Mouse (Mus musculus): ENCODE data around the gene Prdm11. TPM values are rescaled to one million over a fixed set of nuclear protein-coding genes. Genes with fewer than 3 reads are reported as not detected.

Prdm11 gene
- polyA plus RNA-seq, 1 experiment from 2014 or later: 3.2 TPM

GRCm38 (mm10) chr2:92954404-92955114 lies 91.4 kb downstream of the Prdm11 start:
- ATAC-seq (ENCODE audit: low FRiP score): no peak
- 39% methylated on average over 11 of the region's 11 CpGs for WGBS
- Histone ChIP-seq H3K4me2 (no peak overlapping the region), H3K9me3 (replicated peaks) (no peaks in the 10 kb centered on the region), H3K27ac (replicated peaks) (no peak overlapping the region), H3K4me3 (replicated peaks) (no peak overlapping the region), H3K27me3 (replicated peaks) (peaks cover 9% of the 10 kb centered on the region), H3K4me1 (peaks cover 3% of the 10 kb centered on the region; the same call in 1 of the 2 replicates), H3K36me3 (0 out of 2 replicates have a peak, but pooled peaks cover 2% of the 10 kb centered on the region), H3K9ac (replicated peaks) (no peak overlapping the region)

- Histone ChIP-seq H3K36me3 (0 out of 2 replicates have a peak, but pooled peaks cover 2% of the 10 kb centered on the region), H3K9ac (replicated peaks) (no peak overlapping the region), H3K4me3 (replicated peaks) (no peak overlapping the region), H3K27ac (replicated peaks) (no peak overlapping the region), H3K27me3 (replicated peaks) (peaks cover 9% of the 10 kb centered on the region), H3K4me2 (no peak overlapping the region), H3K9me3 (replicated peaks) (no peaks in the 10 kb centered on the region), H3K4me1 (peaks cover 10% of the 10 kb centered on the region)
- WGBS: 88% methylated on average over 17 of the region's 17 CpGs
- no peak for ATAC-seq (ENCODE audit: low FRiP score)
These were observed 92.5 kb downstream of the Prdm11 start for GRCm38 (mm10) chr2:92953450-92953849.

- H3K9ac ChIP-seq (replicated peaks): no peak overlapping the region
- H3K4me2 ChIP-seq: no peak overlapping the region
- H3K27ac ChIP-seq (replicated peaks): no peak overlapping the region
- 0 out of 2 replicates have a peak, but pooled peaks cover 5% of the 10 kb centered on the region for H3K36me3 ChIP-seq
- 21% methylated on average over 1 of the region's 1 CpGs for WGBS
- no peak for ATAC-seq (ENCODE audit: low FRiP score)
- no peaks in the 10 kb centered on the region for H3K9me3 ChIP-seq (replicated peaks)
- peaks cover 12% of the 10 kb centered on the region; the same call in 1 of the 2 replicates for H3K27me3 ChIP-seq (replicated peaks)
- peaks cover 22% of the 10 kb centered on the region for H3K4me1 ChIP-seq
- no peak overlapping the region for H3K4me3 ChIP-seq (replicated peaks)
These were observed 96.4 kb downstream of the Prdm11 start for GRCm38 (mm10) chr2:92949518-92949917.

GRCm38 (mm10) chr2:92948699-92949300 lies 97.2 kb downstream of the Prdm11 start:
- Histone ChIP-seq H3K27me3 (replicated peaks) (peaks cover 12% of the 10 kb centered on the region; the same call in 1 of the 2 replicates), H3K36me3 (0 out of 2 replicates have a peak, but pooled peaks cover 5% of the 10 kb centered on the region), H3K9me3 (replicated peaks) (no peaks in the 10 kb centered on the region), H3K4me1 (peaks cover 22% of the 10 kb centered on the region), H3K27ac (replicated peaks) (no peak overlapping the region), H3K9ac (replicated peaks) (no peak overlapping the region), H3K4me3 (replicated peaks) (no peak overlapping the region), H3K4me2 (no peak overlapping the region)
- no peak for ATAC-seq (ENCODE audit: low FRiP score)
- 34% methylated on average over 7 of the region's 7 CpGs for WGBS

GRCm38 (mm10) chr2:92947981-92948698 lies 97.8 kb downstream of the Prdm11 start:
- Histone ChIP-seq H3K27me3 (replicated peaks) (peaks cover 16% of the 10 kb centered on the region; the same call in 1 of the 2 replicates), H3K9ac (replicated peaks) (no peak overlapping the region), H3K4me2 (peak overlapping the region; percentile 26), H3K4me1 (peaks cover 22% of the 10 kb centered on the region), H3K36me3 (0 out of 2 replicates have a peak, but pooled peaks cover 4% of the 10 kb centered on the region), H3K4me3 (replicated peaks) (no peak overlapping the region), H3K9me3 (replicated peaks) (no peaks in the 10 kb centered on the region), H3K27ac (replicated peaks) (no peak overlapping the region)
- 2% methylated on average over 12 of the region's 12 CpGs for WGBS
- peak; percentile 59; the same call in 1 of the 2 replicates for ATAC-seq (ENCODE audit: low FRiP score)

GRCm38 (mm10) chr2:92945824-92946598 lies 100.0 kb downstream of the Prdm11 start:
- Histone ChIP-seq H3K4me1 (peaks cover 19% of the 10 kb centered on the region), H3K4me2 (no peak overlapping the region), H3K27me3 (replicated peaks) (peaks cover 20% of the 10 kb centered on the region; the same call in 1 of the 2 replicates), H3K36me3 (0 out of 2 replicates have a peak, but pooled peaks cover 3% of the 10 kb centered on the region), H3K4me3 (replicated peaks) (no peak overlapping the region), H3K9me3 (replicated peaks) (no peaks in the 10 kb centered on the region), H3K27ac (replicated peaks) (no peak overlapping the region), H3K9ac (replicated peaks) (no peak overlapping the region)
- 90% methylated on average over 11 of the region's 11 CpGs for WGBS
- no peak for ATAC-seq (ENCODE audit: low FRiP score)

GRCm38 (mm10) chr2:92945125-92945746 lies 100.7 kb downstream of the Prdm11 start:
- no peak overlapping the region for H3K27ac ChIP-seq (replicated peaks)
- H3K9ac ChIP-seq (replicated peaks): no peak overlapping the region
- H3K36me3 ChIP-seq: 0 out of 2 replicates have a peak, but pooled peaks cover 3% of the 10 kb centered on the region
- no peaks in the 10 kb centered on the region for H3K9me3 ChIP-seq (replicated peaks)
- no peak overlapping the region for H3K4me2 ChIP-seq
- H3K4me1 ChIP-seq: peaks cover 19% of the 10 kb centered on the region
- WGBS: 93% methylated on average over 11 of the region's 11 CpGs
- no peak for ATAC-seq (ENCODE audit: low FRiP score)
- no peak overlapping the region for H3K4me3 ChIP-seq (replicated peaks)
- H3K27me3 ChIP-seq (replicated peaks): peaks cover 20% of the 10 kb centered on the region; the same call in 1 of the 2 replicates

- ATAC-seq (ENCODE audit: low FRiP score): no peak
- peaks cover 19% of the 10 kb centered on the region for H3K4me1 ChIP-seq
- WGBS: 90% methylated on average over 3 of the region's 3 CpGs
- no peak overlapping the region for H3K9ac ChIP-seq (replicated peaks)
- no peaks in the 10 kb centered on the region for H3K9me3 ChIP-seq (replicated peaks)
- H3K27ac ChIP-seq (replicated peaks): no peak overlapping the region
- H3K4me3 ChIP-seq (replicated peaks): no peak overlapping the region
- 0 out of 2 replicates have a peak, but pooled peaks cover 3% of the 10 kb centered on the region for H3K36me3 ChIP-seq
- H3K27me3 ChIP-seq (replicated peaks): peaks cover 20% of the 10 kb centered on the region; the same call in 1 of the 2 replicates
- no peak overlapping the region for H3K4me2 ChIP-seq
These were observed 101.6 kb downstream of the Prdm11 start for GRCm38 (mm10) chr2:92944356-92944755.

- H3K4me2 ChIP-seq: no peak overlapping the region
- no peak overlapping the region for H3K27ac ChIP-seq (replicated peaks)
- no peak overlapping the region for H3K9ac ChIP-seq (replicated peaks)
- H3K4me3 ChIP-seq (replicated peaks): no peak overlapping the region
- peaks cover 11% of the 10 kb centered on the region for H3K4me1 ChIP-seq
- 95% methylated on average over 3 of the region's 3 CpGs for WGBS
- H3K36me3 ChIP-seq: 0 out of 2 replicates have a peak, but pooled peaks cover 3% of the 10 kb centered on the region
- peaks cover 20% of the 10 kb centered on the region; the same call in 1 of the 2 replicates for H3K27me3 ChIP-seq (replicated peaks)
- no peaks in the 10 kb centered on the region for H3K9me3 ChIP-seq (replicated peaks)
- ATAC-seq (ENCODE audit: low FRiP score): no peak
These were observed 102.6 kb downstream of the Prdm11 start for GRCm38 (mm10) chr2:92943406-92943805.

GRCm38 (mm10) chr2:92941463-92941862 lies 104.5 kb downstream of the Prdm11 start:
- Histone ChIP-seq H3K27me3 (replicated peaks) (peaks cover 20% of the 10 kb centered on the region; the same call in 1 of the 2 replicates), H3K4me2 (no peak overlapping the region), H3K4me1 (no peaks in the 10 kb centered on the region), H3K9me3 (replicated peaks) (no peaks in the 10 kb centered on the region), H3K9ac (replicated peaks) (no peak overlapping the region), H3K4me3 (replicated peaks) (no peak overlapping the region), H3K36me3 (0 out of 2 replicates have a peak, but pooled peaks cover 3% of the 10 kb centered on the region), H3K27ac (replicated peaks) (no peak overlapping the region)
- 53% methylated on average over 3 of the region's 3 CpGs for WGBS
- ATAC-seq (ENCODE audit: low FRiP score): no peak

Measured in neural tube, embryonic 15.5 days (tissue).